In genomic region chr2:6167843-6168558, GRCm38 (mm10) we compare ENCODE assay signal across 8 mouse cellular contexts. TPM values are rescaled to one million over a fixed set of nuclear protein-coding genes. Genes with fewer than 3 reads are reported as not detected.
DNase-seq lines count a peak whose midpoint lies in the region; ATAC-seq and TF ChIP-seq lines count a peak whose summit lies in the region.

No protein-coding gene starts in this region.

- no peak overlapping the region for H3K4me2 ChIP-seq in stomach, postnatal 0 days (replicated peaks; ENCODE audit: low read depth)

- TF ChIP-seq POLR2A in thymus, adult 2 months (IDR thresholded peaks at IDR 0.05; ENCODE audit: control insufficient read depth, extremely low read depth, insufficient read depth, low read length, poor library complexity): no peak
- TF ChIP-seq POLR2A in kidney, adult 2 months (IDR thresholded peaks at IDR 0.05; ENCODE audit: low read depth, low read length): no peak

- 39% methylated on average over 5 of the region's 5 CpGs for WGBS in thymus, adult 2 months
- 18% methylated on average over 5 of the region's 5 CpGs for WGBS in kidney, adult 2 months
- 31% methylated on average over 5 of the region's 5 CpGs for WGBS in stomach, postnatal 0 days

- TF ChIP-seq EP300 in stomach, postnatal 0 days (optimal IDR thresholded peaks at IDR 0.05): no peak

- peaks cover 2% of the 10 kb centered on the region; the same call in 1 of the 2 replicates for H3K4me1 ChIP-seq in thymus, adult 2 months (replicated peaks; ENCODE audit: control insufficient read depth, insufficient read depth, low read length)
- H3K4me1 ChIP-seq in kidney, adult 2 months (ENCODE audit: control insufficient read depth, insufficient read depth, low read length): no peaks in the 10 kb centered on the region
- no peaks in the 10 kb centered on the region; the same call in 1 of the 2 replicates for H3K4me1 ChIP-seq in stomach, postnatal 0 days (replicated peaks; ENCODE audit: control insufficient read depth, insufficient read depth)

- peak; percentile 48; the same call in 1 of the 2 replicates for ATAC-seq in stomach, postnatal 0 days (ENCODE audit: low FRiP score, low TSS enrichment)

- no peak overlapping the region for H3K9ac ChIP-seq in stomach, postnatal 0 days (ENCODE audit: low read length)

- H3K36me3 ChIP-seq in thymus, adult 2 months (ENCODE audit: control insufficient read depth, insufficient read depth, low read length): no peaks in the 10 kb centered on the region
- H3K36me3 ChIP-seq in kidney, adult 2 months (ENCODE audit: control insufficient read depth, insufficient read depth, low read length): no peaks in the 10 kb centered on the region
- no peaks in the 10 kb centered on the region for H3K36me3 ChIP-seq in stomach, postnatal 0 days (ENCODE audit: control insufficient read depth, insufficient read depth, low read length)

- H3K9me3 ChIP-seq in stomach, postnatal 0 days (ENCODE audit: control insufficient read depth, low read length): no peaks in the 10 kb centered on the region

- no peak overlapping the region for H3K27ac ChIP-seq in thymus, adult 2 months (ENCODE audit: control insufficient read depth, insufficient read depth, low read length)
- H3K27ac ChIP-seq in gastrocnemius, adult 2 months: no peak overlapping the region
- H3K27ac ChIP-seq in kidney, adult 2 months (ENCODE audit: insufficient read depth, low read depth, low read length): no peak overlapping the region
- H3K27ac ChIP-seq in stomach, postnatal 0 days (replicated peaks): no peak overlapping the region

- TF ChIP-seq CTCF in thymus, adult 2 months (IDR thresholded peaks at IDR 0.05; ENCODE audit: borderline replicate concordance, control insufficient read depth, extremely low read depth, insufficient read depth, low read length, poor library complexity): no peak
- TF ChIP-seq CTCF in gastrocnemius, adult 2 months (IDR thresholded peaks at IDR 0.05): peak; percentile 97
- TF ChIP-seq CTCF in kidney, adult 2 months (conservative IDR thresholded peaks at IDR 0.05; ENCODE audit: insufficient read depth, insufficient read length, low read depth, low read length): peak; percentile 45
- peak; percentile 94 for TF ChIP-seq CTCF in stomach, postnatal 0 days (IDR thresholded peaks at IDR 0.05; ENCODE audit: low read depth)

- H3K27me3 ChIP-seq in thymus, adult 2 months (ENCODE audit: control insufficient read depth, insufficient read depth, low read length): no peaks in the 10 kb centered on the region
- no peaks in the 10 kb centered on the region for H3K27me3 ChIP-seq in kidney, adult 2 months (replicated peaks; ENCODE audit: control insufficient read depth, insufficient read depth, low read length)
- no peaks in the 10 kb centered on the region for H3K27me3 ChIP-seq in stomach, postnatal 0 days (ENCODE audit: control insufficient read depth, insufficient read depth, low read length)

- intact Hi-C loops in gastrocnemius, adult 2 months (cut with DNase I): loop anchor here (1.0 to 5.0 kb wide), 2 partner anchors 156 to 173 kb away; no protein-coding TSS in a partner anchor
- intact Hi-C loops in left cerebral cortex, postnatal 4 days (cut with DNase I): loop anchor here (5.0 kb wide), 1 partner anchor 171 kb away; no protein-coding TSS in a partner anchor

- H3K4me3 ChIP-seq in thymus, adult 2 months (ENCODE audit: control insufficient read depth, insufficient read depth, low read length): no peak overlapping the region
- H3K4me3 ChIP-seq in gastrocnemius, adult 2 months: no peak overlapping the region
- no peak overlapping the region for H3K4me3 ChIP-seq in kidney, adult 2 months (ENCODE audit: insufficient read depth, low read depth, low read length)
- H3K4me3 ChIP-seq in stomach, postnatal 0 days (ENCODE audit: low read depth, low read length): no peak overlapping the region

- DNase-seq in thymus, adult 2 months: peak; percentile 72
- DNase-seq in thymus, adult 18-20 months: no peak
- peak; percentile 69 to 87 for DNase-seq in cerebellum, postnatal 25 days
- DNase-seq in gastrocnemius, adult 2 months: peak; percentile 58
- peak; percentile 81 for DNase-seq in kidney, adult 2 months
- peak; percentile 77 for DNase-seq in left cerebral cortex, postnatal 4 days
- DNase-seq in naive thymus-derived CD4-positive, alpha-beta T cell, adult 2 months (ENCODE audit: low read depth): peak; percentile 76
- DNase-seq in stomach, postnatal 0 days (ENCODE audit: low spot score): peak; percentile 80

RNA-seq across cellular contexts. Expression of gene Proser2, which starts 38.0 kb away (rescaled TPM):
- polyA plus RNA-seq in thymus, adult 2 months (2012; rRNA removed): 2.5 and 2.9 TPM in 2 replicates
- 1 to 10 TPM; 1.4 to 2.1 TPM for total RNA-seq in gastrocnemius, adult 2 months (2021)
- 7.8 and 7.9 TPM in 2 replicates for polyA plus RNA-seq in kidney, adult 2 months (2012; rRNA removed)
- 1 to 10 TPM; 2.3 to 3.4 TPM for total RNA-seq in left cerebral cortex, postnatal 4 days (2021)
- polyA plus RNA-seq in stomach, postnatal 0 days (2015; fragmentation: Nextera tagmentation; extraction: Ambion mirVana): 49.0 and 55.2 TPM in 2 replicates

RNA-seq across cellular contexts. Expression of gene Echdc3, which starts 44.8 kb away (rescaled TPM):
- 3.9 and 5.3 TPM in 2 replicates for polyA plus RNA-seq in thymus, adult 2 months (2012; rRNA removed)
- total RNA-seq in gastrocnemius, adult 2 months (2021): 1 to 10 TPM; 5.3 to 6.5 TPM
- polyA plus RNA-seq in kidney, adult 2 months (2012; rRNA removed): 67.9 and 74.7 TPM in 2 replicates
- under 1 TPM; 0.60 to 0.68 TPM for total RNA-seq in left cerebral cortex, postnatal 4 days (2021)
- 8.1 and 9.1 TPM in 2 replicates for polyA plus RNA-seq in stomach, postnatal 0 days (2015; fragmentation: Nextera tagmentation; extraction: Ambion mirVana)

Comparison
In these comparisons a context has a peak if more than half of its experiments do, and no peak if none do; other contexts are left out.
1. DNase-seq: peak in thymus, adult 2 months (single experiment), cerebellum, postnatal 25 days (2 of 2), gastrocnemius, adult 2 months (single experiment), kidney, adult 2 months (single experiment), left cerebral cortex, postnatal 4 days (single experiment), naive thymus-derived CD4-positive, alpha-beta T cell, adult 2 months (single experiment) and stomach, postnatal 0 days (single experiment); none in thymus, adult 18-20 months (0 of 2).